Comparison of ENCODE assay signal across 11 mouse cellular contexts in the genomic region with DNA sequence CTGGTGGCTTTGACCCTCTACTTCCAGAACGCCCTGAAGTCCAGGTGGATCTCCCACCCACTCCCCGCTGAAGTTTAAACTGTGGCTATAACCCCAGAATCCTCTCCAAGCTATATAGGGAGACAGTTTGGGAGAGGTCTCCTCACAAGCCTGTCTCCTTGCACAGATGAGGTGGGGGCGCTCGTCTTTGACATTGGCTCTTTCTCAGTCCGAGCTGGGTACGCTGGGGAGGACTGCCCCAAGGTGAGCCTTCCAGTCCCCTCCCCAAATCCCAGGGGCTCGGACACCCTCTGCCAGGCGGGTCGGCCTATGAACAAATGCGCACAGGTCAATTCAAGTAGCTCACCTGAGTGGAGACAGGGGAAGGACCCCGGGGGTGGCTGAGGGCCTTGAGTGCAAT. TPM values are rescaled to one million over a fixed set of nuclear protein-coding genes. Genes with fewer than 3 reads are reported as not detected.
A peak's percentile ranks its signal among the peaks of the same experiment; 100 is the strongest.
DNase-seq lines count a peak whose midpoint lies in the region; ATAC-seq lines count a peak whose summit lies in the region.
"Had no signal": no experiment of that assay in that cellular context is flagged by ENCODE, and none has a peak within 500 bp of the region (broad histone marks: within the 10 kb centered on the region; RNA-seq: fewer than 3 reads in every experiment).

No protein-coding gene starts in this region.

- intact Hi-C loops in heart, postnatal 14 days (cut with DNase I): no loop called here

- DNase-seq in kidney, postnatal 25 days: no peak
- no peak for DNase-seq in forebrain, embryonic 10.5 days (ENCODE audit: extremely low spot score, low spot score)
- DNase-seq in frontal cortex, postnatal 14 days (ENCODE audit: low spot score in 2 of 2): no peak
- no peak for DNase-seq in heart, postnatal 14 days
- no peak for DNase-seq in adrenal gland, adult 8-10 months

- WGBS in kidney, embryonic 16.5 days: 49% methylated on average over 11 of the region's 11 CpGs
- WGBS in forebrain, embryonic 10.5 days: 44% methylated on average over 11 of the region's 11 CpGs
- 48% methylated on average over 11 of the region's 11 CpGs for WGBS in intestine, embryonic 16.5 days
- 40% methylated on average over 11 of the region's 11 CpGs for WGBS in neural tube, embryonic 15.5 days

- peaks cover 9% of the 10 kb centered on the region for H3K27me3 ChIP-seq in kidney, embryonic 16.5 days (ENCODE audit: insufficient read depth, low read length)
- H3K27me3 ChIP-seq in forebrain, embryonic 10.5 days (ENCODE audit: poor library complexity, severe bottlenecking): peaks cover 20% of the 10 kb centered on the region
- peaks cover 11% of the 10 kb centered on the region for H3K27me3 ChIP-seq in intestine, embryonic 16.5 days (replicated peaks; ENCODE audit: control insufficient read depth, insufficient read depth, low read length)
- no peaks in the 10 kb centered on the region for H3K27me3 ChIP-seq in neural tube, embryonic 15.5 days (replicated peaks)

- H3K4me2 ChIP-seq in kidney, embryonic 16.5 days (replicated peaks; ENCODE audit: low read depth, low read length): no peak overlapping the region
- no peak overlapping the region for H3K4me2 ChIP-seq in intestine, embryonic 16.5 days (ENCODE audit: low read depth, low read length)
- H3K4me2 ChIP-seq in neural tube, embryonic 15.5 days: peak overlapping the region; percentile 79

- H3K4me3 ChIP-seq in kidney, embryonic 16.5 days (ENCODE audit: low read length): no peak overlapping the region; the same call in 1 of the 2 replicates
- H3K4me3 ChIP-seq in forebrain, embryonic 10.5 days: peak overlapping the region; percentile 45
- H3K4me3 ChIP-seq in intestine, embryonic 16.5 days (ENCODE audit: low read length): peak overlapping the region; percentile 11; the same call in 1 of the 2 replicates
- H3K4me3 ChIP-seq in neural tube, embryonic 15.5 days (replicated peaks): peak overlapping the region; percentile 69

- peaks cover 4% of the 10 kb centered on the region; the same call in 1 of the 2 replicates for H3K4me1 ChIP-seq in kidney, embryonic 16.5 days (ENCODE audit: insufficient read depth, low read length)
- peaks cover 11% of the 10 kb centered on the region for H3K4me1 ChIP-seq in forebrain, embryonic 10.5 days
- peaks cover 5% of the 10 kb centered on the region; the same call in 1 of the 2 replicates for H3K4me1 ChIP-seq in intestine, embryonic 16.5 days (ENCODE audit: control insufficient read depth, insufficient read depth, low read length)
- peaks cover 23% of the 10 kb centered on the region for H3K4me1 ChIP-seq in neural tube, embryonic 15.5 days

- peak; percentile 27; the same call in 1 of the 2 replicates for ATAC-seq in kidney, embryonic 16.5 days (ENCODE audit: low FRiP score, low TSS enrichment)
- ATAC-seq in intestine, embryonic 16.5 days: no peak; the same call in 1 of the 2 replicates
- ATAC-seq in neural tube, embryonic 15.5 days (ENCODE audit: low FRiP score): peak; percentile 40; the same call in 1 of the 2 replicates

- no peak overlapping the region for H3K27ac ChIP-seq in kidney, embryonic 16.5 days (ENCODE audit: low read length)
- H3K27ac ChIP-seq in forebrain, embryonic 10.5 days: no peak overlapping the region
- H3K27ac ChIP-seq in intestine, embryonic 16.5 days (ENCODE audit: low read length): no peak overlapping the region
- H3K27ac ChIP-seq in neural tube, embryonic 15.5 days (replicated peaks): peak overlapping the region; percentile 83

- no peaks in the 10 kb centered on the region for H3K9me3 ChIP-seq in kidney, embryonic 16.5 days (ENCODE audit: low read length)
- no peaks in the 10 kb centered on the region for H3K9me3 ChIP-seq in forebrain, embryonic 10.5 days
- 0 out of 2 replicates have a peak, but pooled peaks cover 3% of the 10 kb centered on the region for H3K9me3 ChIP-seq in intestine, embryonic 16.5 days (ENCODE audit: control insufficient read depth, low read length)
- H3K9me3 ChIP-seq in neural tube, embryonic 15.5 days (replicated peaks): no peaks in the 10 kb centered on the region

- H3K9ac ChIP-seq in kidney, embryonic 16.5 days (replicated peaks; ENCODE audit: low read length): no peak overlapping the region
- no peak overlapping the region for H3K9ac ChIP-seq in intestine, embryonic 16.5 days (ENCODE audit: low read depth, low read length)
- H3K9ac ChIP-seq in neural tube, embryonic 15.5 days (replicated peaks): peak overlapping the region; percentile 74

- H3K36me3 ChIP-seq in kidney, embryonic 16.5 days (ENCODE audit: insufficient read depth, low read length): no peaks in the 10 kb centered on the region
- H3K36me3 ChIP-seq in forebrain, embryonic 10.5 days (replicated peaks): no peaks in the 10 kb centered on the region
- H3K36me3 ChIP-seq in intestine, embryonic 16.5 days (ENCODE audit: control insufficient read depth, insufficient read depth, low read length): no peaks in the 10 kb centered on the region
- no peaks in the 10 kb centered on the region for H3K36me3 ChIP-seq in neural tube, embryonic 15.5 days

RNA-seq across cellular contexts. Expression of gene Actl6b, which starts 0.6 kb away (rescaled TPM):
- polyA plus RNA-seq in kidney, embryonic 16.5 days (2015; fragmentation: Nextera tagmentation; extraction: Ambion mirVana): 0.40 and 0.96 TPM in 2 replicates
- 2.0 and 4.8 TPM in 2 replicates for polyA plus RNA-seq in forebrain, embryonic 10.5 days (2016; fragmentation: Nextera tagmentation; extraction: Ambion mirVana)
- polyA plus RNA-seq in intestine, embryonic 16.5 days (2015; fragmentation: Nextera tagmentation; extraction: Ambion mirVana): 4.4 TPM in 2 replicates
- polyA plus RNA-seq in neural tube, embryonic 15.5 days (2015; fragmentation: Nextera tagmentation; extraction: Ambion mirVana): 203 and 258 TPM in 2 replicates
- total RNA-seq in heart, postnatal 14 days (2021): not detected
- 1 to 10 TPM; 4.4 to 9.1 (median 6.3) TPM for total RNA-seq in adrenal gland, adult 8-10 months (2022)
- total RNA-seq: gastrocnemius, adult 18-20 months; megakaryocyte progenitor cell, adult 5-6 weeks had no signal
- polyA plus RNA-seq: limb, embryonic 11.5 days had no signal

RNA-seq across cellular contexts. Expression of gene Tfr2, which starts 15.7 kb away (rescaled TPM):
- polyA plus RNA-seq in kidney, embryonic 16.5 days (2015; fragmentation: Nextera tagmentation; extraction: Ambion mirVana): 0.23 and 0.57 TPM in 2 replicates
- 1.3 and 2.5 TPM in 2 replicates for polyA plus RNA-seq in forebrain, embryonic 10.5 days (2016; fragmentation: Nextera tagmentation; extraction: Ambion mirVana)
- 1.1 and 1.3 TPM in 2 replicates for polyA plus RNA-seq in intestine, embryonic 16.5 days (2015; fragmentation: Nextera tagmentation; extraction: Ambion mirVana)
- polyA plus RNA-seq in neural tube, embryonic 15.5 days (2015; fragmentation: Nextera tagmentation; extraction: Ambion mirVana): 4.2 and 5.3 TPM in 2 replicates
- total RNA-seq in heart, postnatal 14 days (2021): not detected
- 1 to 10 TPM in 2 of 4 experiments, under 1 TPM in 2; 0.96 to 1.8 (median 1.1) TPM for total RNA-seq in adrenal gland, adult 8-10 months (2022)

RNA-seq across cellular contexts. Expression of gene Gnb2, which starts 20.6 kb away (rescaled TPM):
- polyA plus RNA-seq in kidney, embryonic 16.5 days (2015; fragmentation: Nextera tagmentation; extraction: Ambion mirVana): 358 and 388 TPM in 2 replicates
- polyA plus RNA-seq in forebrain, embryonic 10.5 days (2016; fragmentation: Nextera tagmentation; extraction: Ambion mirVana): 287 and 288 TPM in 2 replicates
- 354 and 363 TPM in 2 replicates for polyA plus RNA-seq in intestine, embryonic 16.5 days (2015; fragmentation: Nextera tagmentation; extraction: Ambion mirVana)
- 503 and 540 TPM in 2 replicates for polyA plus RNA-seq in neural tube, embryonic 15.5 days (2015; fragmentation: Nextera tagmentation; extraction: Ambion mirVana)
- 100 to 1,000 TPM; 322 to 323 TPM for total RNA-seq in heart, postnatal 14 days (2021)
- 100 to 1,000 TPM; 569 to 665 (median 622) TPM for total RNA-seq in adrenal gland, adult 8-10 months (2022)

RNA-seq across cellular contexts. Expression of gene Epo, which starts 20.9 kb away (rescaled TPM):
- polyA plus RNA-seq in kidney, embryonic 16.5 days (2015; fragmentation: Nextera tagmentation; extraction: Ambion mirVana): 0.24 and 0.36 TPM in 2 replicates
- polyA plus RNA-seq in forebrain, embryonic 10.5 days (2016; fragmentation: Nextera tagmentation; extraction: Ambion mirVana): 2.9 and 4.8 TPM in 2 replicates
- 0.20 and 0.40 TPM in 2 replicates for polyA plus RNA-seq in intestine, embryonic 16.5 days (2015; fragmentation: Nextera tagmentation; extraction: Ambion mirVana)
- not detected in 2 replicates for polyA plus RNA-seq in neural tube, embryonic 15.5 days (2015; fragmentation: Nextera tagmentation; extraction: Ambion mirVana)
- total RNA-seq in heart, postnatal 14 days (2021): not detected
- not detected for total RNA-seq in adrenal gland, adult 8-10 months (2022)
- total RNA-seq: gastrocnemius, adult 18-20 months; megakaryocyte progenitor cell, adult 5-6 weeks had no signal

RNA-seq across cellular contexts. Expression of gene Gigyf1, which starts 35.5 kb away (rescaled TPM):
- 11.9 and 12.2 TPM in 2 replicates for polyA plus RNA-seq in kidney, embryonic 16.5 days (2015; fragmentation: Nextera tagmentation; extraction: Ambion mirVana)
- 13.5 and 14.0 TPM in 2 replicates for polyA plus RNA-seq in forebrain, embryonic 10.5 days (2016; fragmentation: Nextera tagmentation; extraction: Ambion mirVana)
- 7.4 and 7.8 TPM in 2 replicates for polyA plus RNA-seq in intestine, embryonic 16.5 days (2015; fragmentation: Nextera tagmentation; extraction: Ambion mirVana)
- polyA plus RNA-seq in neural tube, embryonic 15.5 days (2015; fragmentation: Nextera tagmentation; extraction: Ambion mirVana): 15.7 and 16.7 TPM in 2 replicates
- 10 to 100 TPM; 28.3 to 33.8 TPM for total RNA-seq in heart, postnatal 14 days (2021)
- total RNA-seq in adrenal gland, adult 8-10 months (2022): 10 to 100 TPM; 38.5 to 67.8 (median 56.6) TPM

Comparison
In these comparisons a context has a peak if more than half of its experiments do, and no peak if none do; other contexts are left out.
1. RNA of gene Actl6b, which starts 0.6 kb away (polyA plus RNA-seq): 203 to 258 TPM in neural tube, embryonic 15.5 days; 2.0 to 4.8 TPM in forebrain, embryonic 10.5 days, 4.4 TPM in intestine, embryonic 16.5 days and 0.40 to 0.96 TPM in kidney, embryonic 16.5 days; every median in the first group is over 10 times any median in the second.